Mouse (Mus musculus) CD8-positive naive resting alpha-beta T cell, adult 2 months (primary cell): ENCODE measurements at regions not wholly inside any gene's neighbourhood (a gene's known extent, or its start where the extent isn't known, plus 50 kb on each side); places are given as distances from the start of the nearest gene placed in this dataset.

ENCODE experiments used
- DNase-seq, 2 experiments: peaks; one replicate each; pipeline ENCODE4 v3.0.0; 2022; ENCODE audit warnings: low read depth in 2 of 2, low spot score in 2 of 2

GRCm38 (mm10) chr8:89219156-89219555 is 175.2 kb upstream of the Sall1 start:
- no peak for DNase-seq

GRCm38 (mm10) chr8:89217689-89218088 is 173.7 kb upstream of the Sall1 start:
- DNase-seq = no peak

- DNase-seq = no peak
These were observed 168.0 kb upstream of the Sall1 start for GRCm38 (mm10) chr8:89211931-89212330.

- DNase-seq = no peak
These were observed 166.7 kb upstream of the Sall1 start for GRCm38 (mm10) chr8:89210684-89211083.

GRCm38 (mm10) chr8:89207891-89208290 is 163.9 kb upstream of the Sall1 start:
- DNase-seq = no peak

GRCm38 (mm10) chr8:89202484-89203096 is 158.6 kb upstream of the Sall1 start:
- DNase-seq = no peak

GRCm38 (mm10) chr8:89200301-89200700 is 156.3 kb upstream of the Sall1 start:
- no peak for DNase-seq

- no peak for DNase-seq
These were observed 141.4 kb upstream of the Sall1 start for GRCm38 (mm10) chr8:89185314-89185713.

GRCm38 (mm10) chr8:89175631-89176030 is 131.7 kb upstream of the Sall1 start:
- no peak for DNase-seq

DNA sequence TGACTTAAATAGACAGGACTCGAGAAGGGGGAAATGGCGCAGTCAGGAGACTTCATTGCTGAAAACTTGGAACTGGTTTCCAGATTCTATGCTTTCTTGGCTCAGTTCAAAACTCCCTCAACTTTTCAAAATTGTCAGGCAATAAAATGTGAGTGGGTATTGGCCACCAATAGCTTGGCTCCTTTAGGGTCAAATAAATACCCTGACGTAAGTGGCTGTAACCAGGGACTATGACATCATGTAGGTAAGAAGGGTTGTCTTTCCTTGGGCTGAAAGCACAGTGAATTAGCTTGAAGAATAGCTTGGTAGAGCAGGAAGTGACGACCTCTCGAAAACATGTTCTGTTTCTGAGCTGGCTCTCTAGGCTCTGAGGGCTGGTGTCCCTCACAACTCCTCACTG is 127.6 kb upstream of the Sall1 start:
- no peak for DNase-seq

- no peak for DNase-seq
These were observed 125.5 kb upstream of the Sall1 start for GRCm38 (mm10) chr8:89169484-89169883.

GRCm38 (mm10) chr8:89167026-89167425 is 123.1 kb upstream of the Sall1 start:
- DNase-seq = no peak

- no peak for DNase-seq
These were observed 112.9 kb upstream of the Sall1 start for GRCm38 (mm10) chr8:89156909-89157308.

DNA sequence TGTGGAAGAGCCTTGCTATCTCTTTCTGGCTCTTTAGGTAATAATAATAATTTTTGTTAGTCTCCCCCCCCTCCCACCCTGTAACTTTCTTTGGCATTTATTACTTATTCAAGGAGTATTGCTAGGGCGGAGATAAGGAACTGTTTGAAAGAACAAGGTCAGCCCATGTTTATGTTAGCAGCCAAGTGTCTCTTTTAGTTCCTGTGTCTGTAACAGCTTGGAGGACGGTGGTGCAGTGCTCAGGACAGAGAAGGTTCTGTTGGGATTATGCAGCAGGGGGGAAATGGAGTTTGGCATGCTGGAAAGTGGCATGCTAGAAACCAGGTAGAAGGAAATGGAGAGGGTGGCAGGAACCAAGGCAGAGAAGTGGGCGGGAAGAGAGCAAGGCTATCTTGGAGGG is 109.6 kb upstream of the Sall1 start:
- DNase-seq = no peak

GRCm38 (mm10) chr8:89152867-89153595 is 109.1 kb upstream of the Sall1 start:
- DNase-seq = no peak

DNA sequence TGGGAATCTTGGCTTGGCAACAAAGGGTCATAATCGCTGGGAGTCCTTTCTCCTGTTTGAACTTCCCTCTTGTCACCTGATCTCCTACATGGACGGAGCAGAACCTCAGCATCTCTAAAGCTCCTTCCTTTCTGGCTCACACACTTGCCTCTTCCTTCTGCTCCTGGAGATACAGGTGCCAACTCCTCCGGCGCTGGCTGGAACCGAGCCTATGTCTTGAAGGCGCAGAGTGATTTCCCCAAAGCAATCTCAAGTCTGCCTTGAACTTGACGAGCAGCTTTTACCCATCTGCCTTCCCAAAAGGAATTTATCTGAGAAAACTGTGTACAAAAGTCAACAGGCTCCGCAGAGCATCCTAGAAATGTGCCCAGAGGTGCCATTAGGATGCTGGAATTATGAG is 108.4 kb upstream of the Sall1 start:
- DNase-seq = no peak

GRCm38 (mm10) chr8:89150952-89151351 is 107.0 kb upstream of the Sall1 start:
- DNase-seq = no peak

- no peak for DNase-seq
These were observed 97.7 kb upstream of the Sall1 start for GRCm38 (mm10) chr8:89141529-89142235.

GRCm38 (mm10) chr8:89139876-89140275 is 95.9 kb upstream of the Sall1 start:
- DNase-seq = no peak

DNA sequence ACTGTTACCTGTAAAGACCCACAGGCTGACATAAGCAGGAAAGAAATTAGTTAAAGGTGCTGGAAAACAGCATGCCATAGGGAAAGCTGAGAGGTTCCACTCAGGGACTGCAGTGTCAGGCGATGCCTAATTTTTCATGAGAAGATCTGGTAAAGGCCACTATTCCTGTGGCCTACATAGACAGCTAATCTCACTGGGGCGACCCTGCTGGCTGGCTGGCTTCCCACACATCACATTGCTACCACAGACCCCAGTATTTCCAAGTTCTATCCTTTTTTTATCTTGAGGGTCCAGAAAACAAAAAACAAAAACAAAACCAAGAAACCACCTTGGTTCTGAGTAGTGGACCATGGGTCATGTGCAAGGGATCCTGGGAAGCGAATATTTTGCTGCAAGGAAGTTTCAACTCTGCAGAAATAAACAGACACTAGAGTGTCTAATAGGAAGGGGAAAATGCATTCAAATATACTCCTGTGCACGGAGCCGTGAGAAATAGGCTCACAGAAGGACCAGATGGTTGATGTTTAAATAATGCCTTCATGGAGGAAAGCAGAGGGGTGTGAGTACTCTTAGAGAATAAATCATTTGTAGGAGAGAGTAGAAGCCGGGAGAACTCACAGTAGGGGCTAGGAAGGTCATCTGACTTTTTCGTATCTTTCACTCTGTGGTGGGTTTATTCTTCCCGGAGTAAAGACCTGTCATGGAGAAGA is 94.6 kb upstream of the Sall1 start:
- DNase-seq = no peak

- DNase-seq = no peak
These were observed 90.9 kb upstream of the Sall1 start for GRCm38 (mm10) chr8:89134581-89135484.
